Mouse (Mus musculus) limb, embryonic 15.5 days (tissue): ENCODE results near the gene Taok3. TPM values are rescaled to one million over a fixed set of nuclear protein-coding genes. Genes with fewer than 3 reads are reported as not detected.

Experiments used
- ATAC-seq: fragments of 200-750 bp; cut with Nextera tagmentation; 2 replicates; pipeline ENCODE4 v1.8.0; 2017; ENCODE audit warnings: low read depth, moderate TSS enrichment; ENCODE audit not compliant: insufficient number of reproducible peaks, low FRiP score, low TSS enrichment
- H3K27ac ChIP-seq: fragments of 300-500 bp; sonication (generic); 2 replicates; pipeline ENCODE4 v1.5.1; 2015; ENCODE audit warnings: moderate library complexity, mild to moderate bottlenecking, inconsistent platforms
- H3K27me3 ChIP-seq: fragments of 300-500 bp; sonication (generic); 2 replicates; pipeline ENCODE4 v1.6.1; 2015; ENCODE audit warnings: inconsistent platforms
- H3K36me3 ChIP-seq: fragments of 300-500 bp; sonication (generic); 2 replicates; pipeline ENCODE4 v1.6.1; 2015; ENCODE audit warnings: inconsistent platforms
- H3K4me1 ChIP-seq: fragments of 300-500 bp; sonication (generic); 2 replicates; pipeline ENCODE4 v1.6.1; 2015; ENCODE audit warnings: inconsistent platforms
- H3K4me2 ChIP-seq: fragments of 300-500 bp; sonication (generic); 2 replicates; pipeline ENCODE4 v1.6.1; 2015; ENCODE audit warnings: mild to moderate bottlenecking, inconsistent platforms
- H3K4me3 ChIP-seq: fragments of 300-500 bp; sonication (generic); 2 replicates; pipeline ENCODE4 v1.5.1; 2015; ENCODE audit warnings: mild to moderate bottlenecking, inconsistent platforms
- H3K9ac ChIP-seq: fragments of 300-500 bp; sonication (generic); 2 replicates; pipeline ENCODE4 v1.6.1; 2015; ENCODE audit warnings: inconsistent platforms
- H3K9me3 ChIP-seq: fragments of 300-500 bp; sonication (generic); 2 replicates; pipeline ENCODE4 v1.6.1; 2016; ENCODE audit warnings: inconsistent platforms
- WGBS: fragments of 180-500 bp; shearing (Covaris S2); methylation state at CpG from one replicate; pipeline ENCODE4 v1.1.7; 2015; 5-methylcytosine and 5-hydroxymethylcytosine counted together
- polyA plus RNA-seq: library from polyadenylated mRNA; unstranded; fragments of >200 nt; fragmentation: Nextera tagmentation; extraction: Ambion mirVana; gene quantifications from 2 replicates; pipeline ENCODE4 v1.2.1, GENCODE M21; 2015

The Taok3 gene
- polyA plus RNA-seq, 1 experiment from 2014 or later = 20.5 TPM

DNA sequence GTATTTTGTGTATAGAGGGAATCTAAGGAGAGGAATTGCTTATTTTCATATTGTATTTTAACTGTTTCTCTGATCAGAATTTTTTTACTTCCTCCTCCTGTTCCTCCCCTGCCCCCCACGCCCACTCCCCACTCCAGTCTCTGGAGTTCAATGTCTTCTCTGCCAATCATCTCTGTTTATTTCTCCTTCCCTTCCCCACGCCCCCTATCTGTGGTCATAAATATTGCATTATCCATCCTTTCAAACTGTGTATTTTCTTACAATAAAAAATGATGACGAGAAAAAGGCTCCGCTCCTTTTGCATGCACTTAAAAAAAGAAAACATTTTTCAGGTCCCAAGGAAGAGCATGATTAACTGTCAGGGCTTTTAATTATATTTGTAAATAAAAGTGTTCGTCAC is 154.9 kb downstream of the Taok3 start:
- H3K27ac ChIP-seq = no peak overlapping the region
- no peak overlapping the region for H3K9ac ChIP-seq
- no peaks in the 10 kb centered on the region for H3K27me3 ChIP-seq
- 65% methylated on average over 5 of the region's 5 CpGs for WGBS
- no peak overlapping the region for H3K4me2 ChIP-seq
- no peaks in the 10 kb centered on the region for H3K36me3 ChIP-seq
- H3K4me3 ChIP-seq = no peak overlapping the region
- no peaks in the 10 kb centered on the region for H3K4me1 ChIP-seq
- no peak for ATAC-seq
- H3K9me3 ChIP-seq = no peaks in the 10 kb centered on the region

DNA sequence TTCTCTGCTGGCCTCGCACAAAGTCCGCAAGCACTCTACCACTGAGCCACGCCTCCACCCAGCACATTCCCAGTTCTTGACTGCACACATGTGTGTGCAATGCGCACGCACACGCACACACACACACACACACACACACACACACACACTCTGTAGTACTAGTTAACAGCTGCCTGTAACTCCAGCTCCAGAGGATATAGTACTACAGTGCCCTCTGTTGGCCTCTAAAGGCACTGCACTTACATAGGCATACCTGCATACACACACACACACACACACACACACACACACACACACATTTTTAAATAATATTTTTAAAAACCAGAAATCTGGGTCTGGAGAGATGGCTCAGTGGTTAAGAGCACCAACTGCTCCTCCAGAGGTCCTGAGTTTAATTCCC is 157.9 kb downstream of the Taok3 start:
- H3K36me3 ChIP-seq = peaks cover 21% of the 10 kb centered on the region
- no peak overlapping the region for H3K4me3 ChIP-seq
- H3K9me3 ChIP-seq = no peaks in the 10 kb centered on the region
- no peaks in the 10 kb centered on the region for H3K27me3 ChIP-seq
- no peak overlapping the region for H3K4me2 ChIP-seq
- no peak overlapping the region for H3K27ac ChIP-seq
- no peak overlapping the region for H3K9ac ChIP-seq
- no peaks in the 10 kb centered on the region for H3K4me1 ChIP-seq
- ATAC-seq = no peak
- 97% methylated on average over 6 of the region's 6 CpGs for WGBS

- no peak overlapping the region for H3K27ac ChIP-seq
- no peak overlapping the region for H3K4me3 ChIP-seq
- WGBS = 84% methylated on average over 15 of the region's 15 CpGs
- H3K4me2 ChIP-seq = no peak overlapping the region
- no peak overlapping the region for H3K9ac ChIP-seq
- no peaks in the 10 kb centered on the region; the same call in 1 of the 2 replicates for H3K4me1 ChIP-seq
- H3K36me3 ChIP-seq = peaks cover 29% of the 10 kb centered on the region
- no peak for ATAC-seq
- no peaks in the 10 kb centered on the region for H3K27me3 ChIP-seq
- H3K9me3 ChIP-seq = no peaks in the 10 kb centered on the region
Measured at GRCm38 (mm10) chr5:117278809-117279668, 159.1 kb downstream of the Taok3 start.

- 67% methylated on average over 4 of the region's 4 CpGs for WGBS
- Histone ChIP-seq H3K36me3 (peaks cover 33% of the 10 kb centered on the region), H3K4me3 (no peak overlapping the region), H3K27ac (no peak overlapping the region), H3K4me1 (peaks cover under 1% of the 10 kb centered on the region; the same call in 1 of the 2 replicates), H3K9me3 (no peaks in the 10 kb centered on the region), H3K4me2 (no peak overlapping the region), H3K9ac (no peak overlapping the region), H3K27me3 (no peaks in the 10 kb centered on the region)
- ATAC-seq = no peak
Measured at GRCm38 (mm10) chr5:117279669-117280050, 159.7 kb downstream of the Taok3 start.

GRCm38 (mm10) chr5:117281536-117281935 is 161.6 kb downstream of the Taok3 start:
- Histone ChIP-seq H3K4me3 (no peak overlapping the region), H3K36me3 (peaks cover 37% of the 10 kb centered on the region), H3K4me2 (no peak overlapping the region), H3K4me1 (peaks cover 13% of the 10 kb centered on the region), H3K9me3 (no peaks in the 10 kb centered on the region), H3K27ac (no peak overlapping the region), H3K9ac (no peak overlapping the region), H3K27me3 (no peaks in the 10 kb centered on the region)
- ATAC-seq = no peak
- WGBS = 90% methylated on average over 10 of the region's 10 CpGs

GRCm38 (mm10) chr5:117282360-117282759 is 162.4 kb downstream of the Taok3 start:
- H3K27ac ChIP-seq = no peak overlapping the region
- peaks cover 14% of the 10 kb centered on the region for H3K4me1 ChIP-seq
- H3K4me2 ChIP-seq = no peak overlapping the region
- H3K36me3 ChIP-seq = peaks cover 37% of the 10 kb centered on the region
- H3K27me3 ChIP-seq = no peaks in the 10 kb centered on the region
- ATAC-seq = no peak
- no peaks in the 10 kb centered on the region for H3K9me3 ChIP-seq
- WGBS = 91% methylated on average over 8 of the region's 8 CpGs
- no peak overlapping the region for H3K4me3 ChIP-seq
- no peak overlapping the region for H3K9ac ChIP-seq

DNA sequence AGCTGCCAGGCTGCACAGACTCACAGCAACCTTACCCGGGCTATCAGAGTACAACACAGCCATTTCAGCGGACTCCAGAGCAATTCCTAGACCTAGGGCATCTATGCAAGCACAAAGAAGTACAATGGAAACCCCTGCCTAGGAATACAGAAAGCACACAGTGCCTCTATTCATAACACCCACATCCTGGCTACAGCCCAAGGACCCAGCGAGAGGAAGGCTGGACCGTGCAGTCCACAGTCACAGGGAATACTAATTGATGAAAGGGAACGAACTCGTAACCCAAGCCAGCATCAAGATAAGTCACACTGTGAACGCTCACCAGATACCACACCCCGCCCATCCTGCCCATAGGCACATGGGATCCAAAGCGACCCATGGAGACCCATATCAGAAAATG is 164.1 kb downstream of the Taok3 start:
- 80% methylated on average over 9 of the region's 9 CpGs for WGBS
- H3K4me2 ChIP-seq = no peak overlapping the region
- no peak overlapping the region for H3K9ac ChIP-seq
- H3K4me1 ChIP-seq = peaks cover 23% of the 10 kb centered on the region
- no peak overlapping the region for H3K4me3 ChIP-seq
- H3K9me3 ChIP-seq = no peaks in the 10 kb centered on the region
- ATAC-seq = no peak
- H3K27ac ChIP-seq = no peak overlapping the region
- peaks cover 37% of the 10 kb centered on the region for H3K36me3 ChIP-seq
- no peaks in the 10 kb centered on the region for H3K27me3 ChIP-seq

DNA sequence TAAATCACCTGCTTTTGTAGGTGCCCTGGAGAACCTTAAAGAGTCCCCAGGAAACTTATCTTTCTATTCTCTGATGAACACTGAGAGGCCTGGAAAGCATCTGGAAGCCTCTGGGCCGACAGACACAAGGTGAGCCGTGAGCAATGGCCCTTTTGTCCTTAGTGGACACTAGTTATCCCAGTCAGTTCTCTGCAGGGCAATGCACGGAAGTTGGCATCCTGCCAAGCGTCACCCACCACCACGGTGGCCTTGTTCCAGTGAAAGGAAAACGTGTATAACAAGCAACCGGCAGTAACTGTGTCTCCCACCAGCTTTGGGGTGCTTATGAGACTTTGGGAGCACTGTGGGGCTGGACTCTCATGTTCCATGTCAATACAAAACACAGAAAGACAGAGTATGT is 164.8 kb downstream of the Taok3 start:
- ATAC-seq = no peak
- Histone ChIP-seq H3K4me1 (peaks cover 23% of the 10 kb centered on the region), H3K4me2 (no peak overlapping the region), H3K4me3 (no peak overlapping the region), H3K27ac (no peak overlapping the region), H3K9ac (no peak overlapping the region), H3K36me3 (peaks cover 37% of the 10 kb centered on the region), H3K27me3 (no peaks in the 10 kb centered on the region), H3K9me3 (no peaks in the 10 kb centered on the region)
- WGBS = 59% methylated on average over 7 of the region's 7 CpGs

DNA sequence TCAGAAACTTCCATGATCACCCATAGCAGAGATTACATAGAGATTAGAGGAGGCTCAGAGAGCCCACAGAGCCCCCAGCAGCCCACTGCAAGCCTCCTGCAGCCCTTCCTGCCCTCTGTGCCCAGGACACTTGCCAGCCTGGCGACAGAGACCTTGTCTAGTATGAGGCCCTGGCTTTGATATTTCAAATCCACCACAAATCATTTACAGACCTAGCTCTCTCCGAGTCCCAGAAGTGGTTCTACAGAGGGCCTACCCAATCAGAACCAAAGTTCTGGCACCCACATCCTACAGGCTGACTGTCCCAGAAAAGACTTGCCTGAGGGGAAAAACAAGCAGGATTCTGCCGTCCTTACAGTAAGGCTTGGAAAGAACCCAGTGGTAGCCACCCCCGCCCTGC is 165.3 kb downstream of the Taok3 start:
- Histone ChIP-seq H3K4me2 (no peak overlapping the region), H3K27me3 (no peaks in the 10 kb centered on the region), H3K9me3 (no peaks in the 10 kb centered on the region; the same call in 1 of the 2 replicates), H3K27ac (no peak overlapping the region), H3K4me1 (peaks cover 23% of the 10 kb centered on the region), H3K9ac (no peak overlapping the region), H3K4me3 (no peak overlapping the region), H3K36me3 (peaks cover 35% of the 10 kb centered on the region)
- WGBS = 69% methylated on average over 4 of the region's 4 CpGs
- ATAC-seq = no peak

DNA sequence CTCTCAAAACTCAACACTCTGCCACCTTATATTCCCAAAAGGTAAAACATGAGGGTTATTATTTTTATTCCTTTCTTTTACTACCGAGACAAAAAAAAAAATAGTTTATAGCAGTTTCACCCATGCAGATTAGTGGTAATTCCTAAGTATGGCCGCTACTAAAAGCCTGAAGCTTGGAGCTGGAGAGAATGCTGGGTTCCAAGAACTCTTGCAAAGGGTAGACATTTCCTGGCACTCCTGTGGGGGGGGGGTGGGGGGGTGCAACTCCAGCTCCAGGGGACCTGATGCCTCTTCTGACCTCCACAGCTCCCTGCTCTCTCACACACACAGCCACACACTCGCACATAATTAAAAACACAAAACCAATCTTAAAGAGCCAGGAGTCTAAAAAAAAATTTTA is 166.4 kb downstream of the Taok3 start:
- 22% methylated on average over 3 of the region's 3 CpGs for WGBS
- no peaks in the 10 kb centered on the region for H3K27me3 ChIP-seq
- no peak for ATAC-seq
- H3K9me3 ChIP-seq = no peaks in the 10 kb centered on the region; the same call in 1 of the 2 replicates
- H3K4me2 ChIP-seq = peak overlapping the region; percentile 68
- peak overlapping the region; percentile 64 for H3K9ac ChIP-seq
- peaks cover 23% of the 10 kb centered on the region for H3K4me1 ChIP-seq
- no peak overlapping the region for H3K27ac ChIP-seq
- H3K36me3 ChIP-seq = peaks cover 29% of the 10 kb centered on the region
- H3K4me3 ChIP-seq = peak overlapping the region; percentile 58

- H3K4me2 ChIP-seq = peak within 1 kb of the TSS; percentile 68
- H3K27ac ChIP-seq = peak within 1 kb of the TSS; percentile 78
- H3K4me1 ChIP-seq = peaks cover 23% of the 10 kb centered on the region
- WGBS = 0% methylated on average over 77 of the region's 77 CpGs
- peaks cover 21% of the 10 kb centered on the region for H3K36me3 ChIP-seq
- H3K9me3 ChIP-seq = no peaks in the 10 kb centered on the region; the same call in 1 of the 2 replicates
- peak within 1 kb of the TSS; percentile 64 for H3K9ac ChIP-seq
- peak within 1 kb of the TSS; percentile 58 for H3K4me3 ChIP-seq
- ATAC-seq = peak; percentile 92
- no peaks in the 10 kb centered on the region for H3K27me3 ChIP-seq
Measured at GRCm38 (mm10) chr5:117286831-117287822, 167.2 kb downstream of the Taok3 start, which contains the start of gene Pebp1. Gene Pebp1 (minus strand): TSS chr5:117287625.

DNA sequence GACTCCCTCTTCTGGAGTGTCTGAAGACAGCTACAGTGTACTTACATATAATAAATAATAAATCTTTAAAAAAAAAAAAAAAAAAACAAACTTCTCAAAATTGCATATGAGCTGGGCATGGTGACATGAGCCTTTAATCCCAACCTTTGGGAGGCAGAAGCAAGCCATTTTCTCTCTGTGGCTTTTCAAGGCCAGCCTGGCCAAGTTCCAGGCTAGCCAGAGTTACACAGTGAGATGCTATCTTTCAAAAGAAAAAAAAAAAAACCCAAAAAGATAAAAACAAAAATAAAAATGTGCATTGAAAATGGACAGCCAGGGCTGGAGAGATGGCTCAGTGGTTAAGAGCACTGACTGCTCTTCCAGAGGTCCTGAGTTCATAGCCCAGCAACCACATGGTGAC is 169.7 kb downstream of the Taok3 start:
- no peak overlapping the region for H3K27ac ChIP-seq
- H3K36me3 ChIP-seq = peaks cover 5% of the 10 kb centered on the region
- no peaks in the 10 kb centered on the region; the same call in 1 of the 2 replicates for H3K9me3 ChIP-seq
- H3K9ac ChIP-seq = no peak overlapping the region
- H3K4me2 ChIP-seq = no peak overlapping the region
- no peak overlapping the region for H3K4me3 ChIP-seq
- ATAC-seq = no peak
- H3K27me3 ChIP-seq = no peaks in the 10 kb centered on the region
- peaks cover 22% of the 10 kb centered on the region for H3K4me1 ChIP-seq
